Mouse (Mus musculus) cerebellum, adult (tissue): ENCODE measurements at regions not wholly inside any gene's neighbourhood (a gene's known extent, or its start where the extent isn't known, plus 50 kb on each side); places are given as distances from the start of the nearest gene placed in this dataset.

ENCODE experiments used
- ATAC-seq: cut with Nextera tagmentation; 2 replicates; pipeline ENCODE4 v1.9.2; 2017; ENCODE audit warnings: mild to moderate bottlenecking, moderate library complexity, mixed read lengths; ENCODE audit not compliant: insufficient number of reproducible peaks, low FRiP score, low TSS enrichment

DNA sequence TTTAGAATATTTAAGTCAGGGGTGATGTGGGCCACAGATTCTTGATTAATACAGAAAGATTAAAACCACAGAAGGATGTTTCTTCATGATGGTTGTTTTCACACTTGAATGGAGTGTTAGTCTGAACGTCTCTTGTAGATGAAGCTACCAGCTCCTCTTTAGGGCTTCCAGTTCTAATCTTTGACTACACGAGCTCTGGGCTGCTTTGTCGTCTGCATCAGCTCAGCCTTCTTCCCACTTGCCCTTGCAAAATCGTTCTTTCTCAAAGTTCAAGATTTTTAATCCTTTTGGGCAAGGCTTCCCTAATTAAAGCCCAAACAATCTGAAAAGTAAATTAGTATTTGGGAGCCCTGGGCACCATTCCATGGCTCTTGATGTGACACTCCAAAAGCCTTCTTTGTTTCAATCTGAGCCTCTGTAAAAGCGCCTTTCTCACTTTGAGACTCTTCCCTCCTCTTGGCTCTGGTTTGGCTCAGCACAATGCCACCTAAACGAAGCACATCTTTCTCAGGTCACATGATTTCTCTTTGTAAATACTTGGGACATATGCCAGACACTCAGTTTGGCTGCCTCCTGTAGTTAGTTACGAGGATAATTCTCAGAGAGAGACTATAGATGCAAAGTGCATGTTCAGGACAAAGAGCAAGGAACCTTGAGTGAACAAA lies 238.6 kb upstream of the Mpped2 start:
- ATAC-seq: no peak

DNA sequence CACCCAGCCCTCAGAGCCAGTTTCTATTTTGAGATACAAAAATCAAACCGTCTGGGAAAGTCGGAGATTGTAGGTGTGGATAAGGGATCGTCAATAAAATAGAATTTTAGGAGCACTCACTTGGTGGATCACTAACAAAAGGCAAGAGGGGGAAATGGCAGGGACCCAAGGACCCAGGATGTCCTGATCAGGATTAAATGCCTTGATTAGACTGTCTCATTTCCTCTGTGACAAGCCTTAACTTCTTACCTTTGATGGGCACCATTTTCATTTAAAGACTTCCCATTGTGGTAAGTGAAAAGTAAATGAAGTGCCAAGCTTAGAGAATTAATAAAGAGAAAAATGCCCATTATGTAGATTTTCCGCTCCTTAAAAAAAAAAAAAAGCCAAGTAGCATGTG lies 238.0 kb upstream of the Mpped2 start:
- ATAC-seq: no peak

DNA sequence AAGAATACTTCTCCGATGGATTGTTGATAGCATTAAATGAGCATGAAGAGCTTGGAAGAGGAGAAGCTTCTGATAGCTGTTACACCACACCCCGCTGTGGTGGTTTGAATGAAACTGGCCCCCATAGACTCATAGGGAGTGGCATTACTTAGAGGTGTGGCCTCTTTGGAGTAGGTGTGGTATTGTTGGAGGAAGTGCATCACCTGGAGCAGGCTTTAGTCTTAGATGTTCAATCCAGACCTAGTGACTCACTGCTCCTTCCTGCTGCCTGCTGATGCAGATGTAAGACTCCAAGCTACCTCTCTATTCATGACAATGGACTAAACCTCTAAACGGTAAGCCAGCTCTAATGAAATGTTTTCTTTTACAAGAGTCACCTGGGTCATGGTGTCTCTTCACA lies 237.1 kb upstream of the Mpped2 start:
- no peak for ATAC-seq

DNA sequence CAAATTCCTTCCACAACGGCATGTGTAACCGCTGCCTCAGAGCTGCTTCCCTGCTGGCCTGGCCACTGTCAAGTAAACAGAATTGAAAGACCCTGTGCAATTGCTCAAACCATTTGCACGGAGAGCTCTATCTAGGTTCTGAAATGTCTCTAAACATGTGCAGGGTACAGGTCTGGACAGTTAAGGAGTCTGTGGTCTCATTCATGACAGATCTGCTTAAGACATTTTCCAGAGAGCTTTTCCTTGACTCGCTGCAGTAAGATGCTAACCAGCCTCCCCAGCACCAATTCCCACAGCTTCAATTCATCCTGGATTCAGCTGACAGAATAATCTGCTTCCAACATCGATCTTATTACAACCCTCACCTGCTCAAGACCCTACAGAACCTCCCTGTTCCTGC lies 235.1 kb upstream of the Mpped2 start:
- no peak for ATAC-seq

DNA sequence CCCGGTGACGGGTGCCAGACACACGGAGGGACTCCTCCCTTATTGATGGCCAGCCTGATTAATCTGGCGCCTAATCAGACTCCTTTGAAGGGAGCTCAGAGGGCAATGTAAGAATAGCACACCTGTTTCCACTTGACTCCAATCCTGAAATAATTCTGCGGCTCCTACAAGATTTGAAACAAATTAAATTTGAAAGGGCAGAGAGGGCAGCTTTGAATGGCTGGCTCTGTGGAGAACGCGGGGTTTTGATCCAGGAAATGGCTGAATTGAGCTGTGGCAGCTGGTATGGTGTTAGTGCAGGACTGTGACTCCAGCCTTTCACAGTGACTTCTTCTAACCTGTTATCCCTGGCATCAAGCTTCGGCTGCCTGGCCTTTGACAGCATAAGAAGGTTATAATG lies 232.0 kb upstream of the Mpped2 start:
- ATAC-seq: no peak

DNA sequence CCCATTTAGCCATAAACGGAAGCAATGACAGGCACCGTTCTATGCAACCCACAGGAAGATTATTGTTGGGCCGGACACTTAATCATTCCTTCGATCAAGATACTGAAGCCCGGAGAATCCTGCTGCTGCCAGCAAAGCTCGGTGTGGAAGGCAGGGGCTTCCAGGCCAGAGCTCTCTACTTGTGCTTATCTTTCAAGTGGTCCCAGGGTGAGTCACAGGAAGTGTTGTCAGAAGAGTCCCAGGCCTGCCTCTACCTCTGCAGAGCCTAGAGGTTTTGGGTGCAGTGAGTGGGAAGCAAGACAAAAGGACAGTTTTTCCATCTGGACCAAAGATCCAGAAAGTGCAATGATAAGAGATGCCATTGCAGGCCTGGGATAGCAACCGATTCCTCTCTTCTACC lies 231.6 kb upstream of the Mpped2 start:
- ATAC-seq: no peak

DNA sequence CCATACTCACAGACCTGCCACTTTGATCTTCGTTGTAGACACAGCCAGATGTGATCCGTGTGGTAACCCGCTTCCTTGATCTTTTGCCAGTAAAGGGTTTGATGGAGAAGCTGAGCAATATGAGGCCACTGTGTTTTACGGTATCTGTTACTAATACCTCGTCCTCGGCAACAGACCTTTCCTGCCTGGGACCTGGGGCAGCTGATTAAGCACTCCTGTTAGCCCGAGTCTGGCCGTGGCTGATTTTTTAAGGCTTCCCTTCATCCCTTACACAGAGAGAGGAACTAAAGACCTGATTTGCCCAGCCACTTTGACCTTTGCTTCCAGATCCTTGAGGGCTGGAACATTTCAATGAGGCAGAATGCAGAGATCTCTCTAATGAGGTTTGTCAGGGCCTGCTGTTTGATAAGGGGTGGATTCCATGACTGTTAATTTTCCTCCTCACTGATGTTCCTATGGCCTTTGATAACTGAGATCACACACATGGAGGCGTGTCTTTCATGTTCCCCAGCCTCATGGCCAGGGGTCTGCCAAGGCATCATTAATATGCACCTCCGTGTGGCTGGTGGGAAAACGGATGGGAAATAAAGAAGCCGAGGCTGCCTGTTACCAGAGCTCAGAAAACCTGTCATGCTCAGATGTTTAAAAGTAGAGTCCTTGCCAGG lies 231.0 kb upstream of the Mpped2 start:
- no peak for ATAC-seq

DNA sequence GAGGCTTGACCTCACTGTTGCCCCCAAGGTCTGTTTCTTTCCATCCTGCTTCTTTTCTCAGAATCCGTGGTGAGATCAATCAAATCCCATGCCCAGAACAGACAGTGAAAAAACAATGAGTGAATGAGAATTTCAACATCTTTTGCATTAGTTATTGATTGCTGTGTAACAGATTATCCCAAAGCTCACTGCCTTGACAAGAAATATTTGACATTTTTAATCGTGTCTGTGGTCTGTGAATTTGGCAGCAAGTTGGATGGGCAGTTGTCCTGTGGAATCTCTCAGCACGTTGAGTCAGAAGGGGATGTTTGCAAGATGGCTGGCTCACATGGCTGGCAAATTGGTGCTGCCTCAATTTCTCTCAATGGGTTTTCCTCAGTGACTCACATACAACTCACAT lies 228.0 kb upstream of the Mpped2 start:
- no peak for ATAC-seq

DNA sequence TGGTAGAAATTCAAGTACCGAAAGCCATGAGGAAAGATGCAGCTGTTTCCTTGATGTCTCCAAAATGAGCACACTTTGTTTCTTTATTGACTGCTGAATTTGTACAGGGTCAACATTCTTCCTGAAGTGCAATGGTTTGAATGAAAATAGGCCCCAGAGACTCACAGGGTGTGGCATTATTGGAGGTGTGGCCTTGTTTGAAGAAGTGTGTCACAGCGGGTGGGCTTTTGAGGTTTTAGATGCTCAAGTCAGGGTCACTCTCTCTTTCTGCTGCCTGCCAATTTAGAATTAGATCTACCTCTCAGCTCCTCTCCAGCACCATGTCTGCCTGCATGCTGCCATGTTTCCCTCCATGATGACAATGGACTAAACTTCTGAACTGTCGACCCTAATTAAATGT lies 227.2 kb upstream of the Mpped2 start:
- no peak for ATAC-seq

DNA sequence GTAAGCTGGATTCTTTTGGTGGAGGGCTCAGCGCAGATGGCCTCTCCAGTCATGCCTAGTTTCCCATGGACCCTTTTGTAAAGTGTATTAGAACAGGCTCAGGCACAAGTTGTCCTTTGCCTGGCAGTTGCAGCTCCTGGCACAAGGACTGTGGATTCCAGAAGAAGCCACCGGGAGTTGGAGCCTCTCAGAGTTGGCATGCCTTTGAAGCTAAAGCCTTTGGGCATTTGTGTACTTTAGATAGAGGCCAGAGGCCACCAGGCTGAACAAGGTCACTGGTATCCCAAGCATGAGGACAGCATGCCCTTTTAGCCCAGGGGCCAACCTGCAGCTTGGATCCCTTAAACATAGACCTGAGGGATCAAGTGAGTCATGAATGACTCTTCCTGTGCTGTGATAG lies 223.9 kb upstream of the Mpped2 start:
- ATAC-seq: no peak

DNA sequence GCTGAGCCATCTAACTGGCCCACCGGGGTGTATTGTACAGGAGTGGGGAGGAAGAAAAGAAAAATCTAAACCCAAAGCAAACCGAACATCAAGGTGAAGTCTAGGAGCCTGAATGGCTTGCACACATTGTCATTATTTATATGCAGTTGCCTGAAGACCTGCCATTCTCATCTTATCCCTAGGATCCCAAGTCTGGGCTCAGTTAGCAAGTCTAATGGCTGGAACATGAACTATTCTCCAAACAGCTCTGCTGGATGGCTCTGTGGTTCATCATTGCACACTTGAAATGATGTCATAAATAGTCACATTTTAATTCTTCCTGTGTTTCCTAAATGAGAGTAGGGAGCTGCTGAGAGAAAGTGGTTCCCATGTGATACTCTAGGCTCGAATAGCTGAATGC lies 219.6 kb upstream of the Mpped2 start:
- no peak for ATAC-seq

DNA sequence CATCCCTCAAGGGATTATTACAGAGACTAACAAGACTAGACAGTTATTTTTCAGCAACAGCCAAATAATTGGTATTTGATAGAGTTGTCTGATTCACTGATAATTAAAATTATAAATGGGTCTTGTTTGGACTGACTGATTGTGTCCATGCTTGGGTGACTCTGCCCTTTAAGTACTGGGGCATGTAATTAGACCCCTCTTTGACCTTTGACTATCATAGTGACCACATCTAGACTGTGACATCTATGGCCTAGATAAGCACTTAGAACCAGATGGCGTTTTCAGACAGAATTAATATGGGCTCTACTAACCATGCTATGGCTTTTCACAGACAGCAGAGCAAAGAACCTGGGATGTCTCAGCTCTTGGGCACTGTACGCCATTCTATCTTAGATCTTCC lies 215.1 kb upstream of the Mpped2 start:
- ATAC-seq: no peak

DNA sequence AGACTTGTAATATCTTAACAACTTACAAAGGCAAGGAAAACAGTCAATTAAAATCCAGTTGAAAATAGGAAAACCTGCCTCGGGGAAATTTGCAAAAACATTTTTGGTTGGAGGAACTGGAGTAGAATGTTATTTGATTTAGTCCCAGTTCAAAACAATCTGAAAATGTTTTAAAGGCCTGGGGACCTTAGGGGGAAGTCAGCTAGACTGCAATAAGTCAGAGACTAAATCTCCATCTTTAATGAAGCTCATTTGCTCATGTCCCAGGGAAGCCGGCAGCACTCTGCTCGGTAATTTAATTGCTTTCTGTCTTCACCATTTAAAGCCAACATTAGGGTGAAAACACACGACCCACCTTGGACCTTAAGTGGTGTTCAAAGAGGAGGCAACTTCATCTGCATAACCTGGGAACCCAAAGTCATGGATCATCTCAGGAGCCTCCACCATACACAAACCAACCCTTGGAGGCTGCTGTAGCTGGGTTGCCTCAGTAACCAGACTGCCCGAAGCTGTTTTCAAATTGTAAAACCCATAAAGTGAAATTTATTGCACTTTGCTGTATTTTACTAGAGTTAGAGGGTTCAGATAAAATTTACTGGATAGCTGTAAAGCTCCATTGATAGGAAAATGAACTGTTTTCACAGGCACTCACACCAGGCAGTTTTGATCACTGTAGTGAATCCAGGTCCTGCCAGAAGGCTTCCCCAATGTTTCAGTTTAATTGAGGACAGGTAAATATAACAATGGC lies 205.6 kb upstream of the Mpped2 start:
- no peak for ATAC-seq

DNA sequence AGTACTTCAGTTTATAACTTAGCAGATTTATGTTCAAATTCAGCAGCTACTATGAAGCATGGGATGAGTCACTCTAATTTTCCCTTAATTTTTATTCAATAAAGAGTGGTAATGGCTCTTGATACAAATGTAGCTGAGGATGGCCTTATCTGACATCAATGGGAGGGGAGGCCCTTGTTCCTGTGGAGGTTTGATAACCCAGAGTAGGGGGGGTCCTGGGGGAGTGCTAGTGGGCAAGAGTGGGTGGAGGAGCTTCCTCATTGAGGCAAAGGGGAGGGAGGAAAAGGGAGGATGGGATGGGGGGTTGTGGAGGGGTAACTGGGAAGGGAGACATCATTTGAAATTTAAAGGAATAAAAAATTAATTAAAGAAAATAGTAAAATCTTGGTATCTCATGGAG lies 194.3 kb upstream of the Mpped2 start:
- ATAC-seq: no peak

DNA sequence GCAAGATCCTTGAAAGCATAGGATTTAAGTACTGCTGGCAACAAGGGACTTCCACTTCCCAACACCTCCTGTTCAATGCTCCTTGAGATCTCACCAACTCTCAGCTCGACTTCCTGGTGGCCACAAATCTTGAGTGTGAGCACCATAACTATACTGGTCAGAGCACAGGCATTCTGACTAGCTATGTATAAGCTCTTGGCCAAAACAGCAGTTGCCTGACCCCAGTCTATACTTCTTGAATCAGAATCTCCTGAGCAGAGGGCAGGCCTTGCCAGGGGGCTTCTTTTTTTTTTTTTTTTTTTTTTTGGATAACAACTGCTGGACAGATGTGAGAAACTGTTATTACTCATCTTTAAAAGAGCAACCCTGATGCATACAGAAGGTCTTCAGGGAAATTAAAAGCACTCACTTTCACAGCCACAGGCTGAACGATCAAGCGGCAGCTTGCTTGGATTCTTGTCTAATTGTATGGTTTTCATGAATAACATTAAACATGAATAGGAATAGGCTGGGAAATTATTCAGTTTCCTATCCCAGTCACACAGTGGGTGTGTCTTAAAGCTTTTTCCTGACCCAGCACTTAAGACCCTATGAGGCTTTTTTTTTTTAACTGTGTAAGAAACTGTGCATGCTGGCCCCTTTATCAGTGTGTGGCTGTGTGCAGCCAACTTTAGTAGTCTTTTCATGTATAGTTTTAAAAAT lies 193.7 kb upstream of the Mpped2 start:
- ATAC-seq: no peak

DNA sequence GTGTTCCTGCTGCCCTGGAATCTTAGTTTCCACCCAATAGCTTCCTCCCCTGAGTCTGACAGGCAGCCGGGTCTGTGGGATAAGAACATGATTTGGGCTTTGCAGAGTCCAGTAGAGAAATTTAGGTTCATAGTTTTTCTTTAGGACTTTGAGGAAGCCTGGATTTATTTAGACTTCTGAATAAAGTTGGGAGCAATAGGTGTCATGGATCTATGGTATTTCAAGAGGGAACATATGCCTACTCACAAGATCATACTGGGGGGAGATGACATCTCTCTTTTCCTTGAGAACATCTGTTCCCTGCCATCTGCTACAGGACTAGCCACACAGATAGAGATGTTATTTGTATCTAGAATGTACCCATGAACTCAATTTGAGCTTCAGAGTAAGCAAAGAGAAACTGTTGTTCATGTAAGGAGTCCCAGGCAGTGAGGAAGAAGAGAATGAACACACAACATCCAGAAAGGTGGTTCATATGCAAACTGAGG lies 188.1 kb upstream of the Mpped2 start:
- ATAC-seq: no peak

DNA sequence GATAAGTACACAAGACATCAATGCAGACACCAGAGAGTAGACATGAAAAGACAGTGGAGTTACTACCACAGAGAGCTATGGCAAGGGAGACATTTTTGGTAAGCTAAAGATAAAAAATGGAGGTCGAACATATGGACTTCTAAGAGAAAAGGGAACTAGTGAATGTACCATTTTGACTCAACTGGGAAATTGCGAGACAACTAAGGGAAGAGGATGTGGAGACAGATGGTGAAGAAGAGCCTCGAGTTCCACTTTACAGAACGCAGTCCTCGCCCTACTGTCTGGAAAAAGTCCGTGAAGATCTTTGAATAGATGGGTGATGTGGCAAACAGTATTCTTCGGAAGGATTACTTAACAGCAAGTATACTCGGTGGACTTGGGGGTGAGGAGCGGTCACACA lies 181.2 kb upstream of the Mpped2 start:
- ATAC-seq: no peak

DNA sequence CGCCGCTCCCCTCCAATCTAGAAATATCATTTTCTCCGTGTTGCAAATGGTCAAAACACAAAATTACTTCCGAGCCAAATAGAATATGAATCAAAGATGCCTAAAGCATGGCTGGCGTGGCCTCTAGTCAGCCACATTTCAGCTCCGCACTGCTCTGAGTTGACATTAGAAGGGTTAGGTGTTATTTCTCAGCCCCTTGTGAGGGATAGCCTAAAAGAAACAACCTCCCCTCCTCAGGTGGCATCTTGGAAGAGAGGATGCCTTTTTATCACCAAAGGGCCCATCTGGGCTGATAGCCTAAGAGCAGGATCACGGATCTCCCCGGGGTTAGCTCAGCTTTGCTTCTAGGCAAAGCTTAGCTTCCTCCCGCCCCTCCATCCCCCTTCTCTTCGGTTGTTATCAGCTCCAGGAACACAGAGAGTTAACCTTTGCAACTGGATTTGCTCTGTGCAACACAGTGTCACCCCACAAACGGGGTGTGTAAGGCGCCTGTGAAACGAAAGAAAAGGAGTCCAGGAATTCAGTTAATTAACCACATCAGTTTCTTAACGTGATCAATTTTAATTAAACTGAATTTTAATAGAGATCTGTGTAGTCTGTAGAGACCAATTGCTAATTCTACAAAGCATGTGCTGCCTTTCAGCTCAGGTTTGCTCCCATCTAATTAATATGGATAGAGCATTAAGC lies 180.6 kb upstream of the Mpped2 start:
- no peak for ATAC-seq

DNA sequence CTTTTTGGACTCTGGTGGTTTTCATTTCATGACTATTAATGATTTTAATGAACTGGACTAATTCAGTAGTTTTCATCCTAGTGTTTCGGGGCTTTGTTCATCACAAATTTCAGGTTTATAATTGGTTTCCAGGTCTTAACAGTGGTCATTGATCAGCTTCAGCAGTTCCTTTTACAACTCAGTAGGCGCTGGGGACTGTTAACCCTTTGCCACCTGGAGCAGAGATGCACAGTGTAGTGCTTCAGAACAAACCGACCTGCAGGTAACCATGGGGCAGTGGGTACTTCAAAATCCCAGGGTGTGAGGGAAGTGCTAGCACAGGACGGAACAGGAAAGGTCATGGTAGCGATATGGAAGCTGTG lies 180.1 kb upstream of the Mpped2 start:
- no peak for ATAC-seq

DNA sequence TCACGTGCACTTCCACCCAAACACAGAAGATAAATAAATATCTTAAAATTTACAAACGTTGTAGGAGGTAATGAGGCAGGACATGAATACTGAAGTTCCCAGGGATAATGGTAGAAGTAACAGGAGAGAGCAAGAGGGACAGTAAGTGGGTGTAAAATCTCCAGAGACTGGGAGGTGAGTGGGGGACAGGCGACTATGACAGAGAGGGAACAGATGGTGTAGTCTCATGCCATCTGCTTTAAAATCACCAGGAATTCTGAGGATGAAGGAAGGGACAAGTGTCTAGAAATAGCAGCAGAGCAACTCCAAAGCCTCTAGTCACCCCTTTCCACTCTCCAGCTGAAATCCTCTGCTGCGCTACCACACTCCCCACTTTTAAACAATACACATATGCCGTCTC lies 175.8 kb upstream of the Mpped2 start:
- peak; percentile 96 for ATAC-seq

DNA sequence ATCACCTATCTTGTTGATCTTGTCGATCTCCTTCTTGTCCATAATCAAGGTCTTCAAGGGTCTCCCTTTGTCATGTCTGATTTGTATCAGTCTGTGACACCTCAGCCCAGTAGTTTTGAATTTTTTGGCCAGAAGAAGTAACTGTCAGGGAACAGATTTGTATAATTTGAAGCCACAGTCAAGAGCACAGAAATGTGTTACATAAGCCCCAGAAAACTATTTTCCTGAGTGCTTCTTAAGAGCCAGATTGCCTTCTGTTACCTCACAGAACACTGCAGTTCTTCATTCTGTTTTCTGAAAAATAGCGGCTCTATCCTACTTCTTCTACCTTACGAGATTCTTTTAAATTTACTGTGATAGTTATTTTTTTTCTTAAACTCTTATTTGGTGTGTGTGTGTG lies 170.1 kb upstream of the Mpped2 start:
- ATAC-seq: no peak
